Comparison of ENCODE assay signal across 17 mouse cellular contexts in genomic region chr3:95286011-95286410, GRCm38 (mm10). TPM values are rescaled to one million over a fixed set of nuclear protein-coding genes. Genes with fewer than 3 reads are reported as not detected.
DNase-seq lines count a peak whose midpoint lies in the region; ATAC-seq and TF ChIP-seq lines count a peak whose summit lies in the region.
"Had no signal": no experiment of that assay in that cellular context is flagged by ENCODE, and none has a peak within 500 bp of the region (broad histone marks: within the 10 kb centered on the region; RNA-seq: fewer than 3 reads in every experiment).

No protein-coding gene starts in this region.

- no peaks in the 10 kb centered on the region for H3K27me3 ChIP-seq in liver, embryonic 15.5 days
- no peaks in the 10 kb centered on the region for H3K27me3 ChIP-seq in intestine, embryonic 16.5 days (replicated peaks; ENCODE audit: control insufficient read depth, insufficient read depth, low read length)
- H3K27me3 ChIP-seq: heart, embryonic 15.5 days; hindbrain, embryonic 12.5 days; limb, embryonic 12.5 days; neural tube, embryonic 15.5 days had no signal

- H3K9ac ChIP-seq in liver, embryonic 15.5 days = no peak overlapping the region
- peak overlapping the region; percentile 76; the same call in 1 of the 2 replicates for H3K9ac ChIP-seq in ES-E14 (ENCODE audit: insufficient read depth, low read depth, low read length, poor library complexity, severe bottlenecking)
- no peak overlapping the region for H3K9ac ChIP-seq in intestine, embryonic 16.5 days (ENCODE audit: low read depth, low read length)
- H3K9ac ChIP-seq: forebrain, postnatal 0 days; heart, embryonic 15.5 days; hindbrain, embryonic 12.5 days; limb, embryonic 12.5 days; neural tube, embryonic 15.5 days had no signal

- no peak overlapping the region for H3K4me3 ChIP-seq in liver, embryonic 15.5 days (replicated peaks)
- peak overlapping the region in 1 of 2 experiments; percentile 47; a peak in 1 of 4 replicates for H3K4me3 ChIP-seq in ES-E14 (ENCODE audit: insufficient read depth in 1 of 2, low read depth in 1 of 2, low read length in 2 of 2, poor library complexity in 1 of 2, severe bottlenecking in 1 of 2)
- H3K4me3 ChIP-seq in intestine, embryonic 16.5 days (ENCODE audit: low read length) = no peak overlapping the region
- no peak overlapping the region; the same call in 1 of the 2 replicates for H3K4me3 ChIP-seq in macrophage (ENCODE audit: inconsistent target)
- H3K4me3 ChIP-seq: heart, embryonic 15.5 days; hindbrain, embryonic 12.5 days; limb, embryonic 12.5 days; neural tube, embryonic 15.5 days had no signal

- DNase-seq in liver = no peak
- no peak for DNase-seq in ES-E14 (ENCODE audit: low read depth, low spot score)
- DNase-seq: cerebellum, adult 8-10 months; embryo, embryonic 11 days; forebrain, postnatal 0 days; right cerebral cortex, adult 18-20 months; thymus, adult 18-20 months had no signal

- H3K4me1 ChIP-seq in liver, embryonic 15.5 days (replicated peaks) = peaks cover 45% of the 10 kb centered on the region
- peaks cover 2 to 17% of the 10 kb centered on the region in 2 experiments; a peak in 3 of 4 replicates for H3K4me1 ChIP-seq in ES-E14 (ENCODE audit: control insufficient read depth in 2 of 2, insufficient read depth in 2 of 2, low read length in 2 of 2, poor library complexity in 1 of 2)
- H3K4me1 ChIP-seq in intestine, embryonic 16.5 days (ENCODE audit: control insufficient read depth, insufficient read depth, low read length) = peaks cover 23% of the 10 kb centered on the region

- peaks cover 38% of the 10 kb centered on the region for H3K36me3 ChIP-seq in liver, embryonic 15.5 days (replicated peaks)
- H3K36me3 ChIP-seq in ES-E14 (ENCODE audit: control insufficient read depth, insufficient read depth, low read length, poor library complexity, severe bottlenecking) (peaks cover 12% of the 10 kb centered on the region), macrophage (ENCODE audit: inconsistent target) (peaks cover 34% of the 10 kb centered on the region)
- H3K36me3 ChIP-seq in intestine, embryonic 16.5 days (ENCODE audit: control insufficient read depth, insufficient read depth, low read length) = no peaks in the 10 kb centered on the region; the same call in 1 of the 2 replicates

- 65% methylated on average over 5 of the region's 5 CpGs for WGBS in liver, embryonic 15.5 days (ENCODE audit: insufficient replicate concordance)
- 59% methylated on average over 5 of the region's 5 CpGs for WGBS in intestine, embryonic 16.5 days
- 89% methylated on average over 5 of the region's 5 CpGs for WGBS in macrophage (ENCODE audit: missing documents)

- in situ Hi-C loops in ES-E14 (cut with MboI; ENCODE audit: low sequenced_read_pairs in 2 of 2, unreplicated experiment in 2 of 2) = no loop called here

- peaks cover 78% of the 10 kb centered on the region for H3K79me2 ChIP-seq in macrophage (ENCODE audit: inconsistent target)

- H3K4me2 ChIP-seq in liver, embryonic 15.5 days = no peak overlapping the region
- H3K4me2 ChIP-seq in intestine, embryonic 16.5 days (ENCODE audit: low read depth, low read length) = no peak overlapping the region
- H3K4me2 ChIP-seq: heart, embryonic 15.5 days; hindbrain, embryonic 12.5 days; limb, embryonic 12.5 days; neural tube, embryonic 15.5 days had no signal

- 0 out of 2 replicates have a peak overlapping the region, but pooled peaks have one; percentile 4 for H3K27ac ChIP-seq in liver, embryonic 15.5 days (replicated peaks)
- H3K27ac ChIP-seq in ES-E14 (ENCODE audit: insufficient read depth, low read depth, low read length, poor library complexity, severe bottlenecking) = peak overlapping the region; percentile 36; the same call in 1 of the 2 replicates
- H3K27ac ChIP-seq in intestine, embryonic 16.5 days (ENCODE audit: low read length) = peak overlapping the region; percentile 13; the same call in 1 of the 2 replicates
- H3K27ac ChIP-seq in macrophage = peak overlapping the region; percentile 96
- H3K27ac ChIP-seq: heart, embryonic 15.5 days; hindbrain, embryonic 12.5 days; limb, embryonic 12.5 days; neural tube, embryonic 15.5 days had no signal

- no peak for ATAC-seq in liver, embryonic 15.5 days (ENCODE audit: insufficient read depth)
- ATAC-seq in intestine, embryonic 16.5 days = no peak
- no peak for ATAC-seq in granulocyte monocyte progenitor cell, adult 5-6 weeks (replicated peaks; ENCODE audit: poor library complexity, severe bottlenecking)
- no peak for ATAC-seq in frontal cortex, adult (ENCODE audit: low TSS enrichment)
- ATAC-seq: forebrain, postnatal 0 days had no signal

- H3K9me3 ChIP-seq in liver, embryonic 15.5 days (replicated peaks) = no peaks in the 10 kb centered on the region
- no peaks in the 10 kb centered on the region for H3K9me3 ChIP-seq in ES-E14 (ENCODE audit: control insufficient read depth, insufficient read depth, low read depth, low read length)
- H3K9me3 ChIP-seq in intestine, embryonic 16.5 days (ENCODE audit: control insufficient read depth, low read length) = no peaks in the 10 kb centered on the region
- H3K9me3 ChIP-seq: heart, embryonic 15.5 days; hindbrain, embryonic 12.5 days; limb, embryonic 12.5 days; neural tube, embryonic 15.5 days had no signal

TF ChIP-seq in ES-E14, 5 proteins besides CTCF, POLR2A, EP300 and RAD21:
- no peak for TF ChIP-seq MAFK (IDR thresholded peaks at IDR 0.05; ENCODE audit: insufficient read depth, low read depth, low read length)

RNA-seq across cellular contexts. Expression of gene Prune1, which starts 4.1 kb away (rescaled TPM):
- polyA plus RNA-seq in liver, embryonic 15.5 days (2015; fragmentation: Nextera tagmentation; extraction: Ambion mirVana) = 9.0 and 9.5 TPM in 2 replicates
- total RNA-seq in ES-E14 (2012; rRNA removed) = 26.4 and 29.5 TPM in 2 replicates
- 15.0 and 16.1 TPM in 2 replicates for polyA plus RNA-seq in intestine, embryonic 16.5 days (2015; fragmentation: Nextera tagmentation; extraction: Ambion mirVana)
- total RNA-seq in macrophage (2018; cell fraction: chromatin; rRNA removed) = 10 to 100 TPM in 13 of 26 experiments, 1 to 10 TPM in 13; 2.4 to 36.5 (median 11.0) TPM
- total RNA-seq in macrophage (2018; cell fraction: cytosol; rRNA removed) = 10 to 100 TPM in 21 of 26 experiments, 1 to 10 TPM in 5; 8.0 to 27.4 (median 13.0) TPM
- 10 to 100 TPM in 16 of 26 experiments, 1 to 10 TPM in 10; 4.2 to 29.9 (median 11.3) TPM for total RNA-seq in macrophage (2018; cell fraction: nucleus; rRNA removed)
- polyA plus RNA-seq in macrophage (2018) = 16.7 to 27.9 TPM (median 19.2 TPM) in 3 replicates
- total RNA-seq in granulocyte monocyte progenitor cell, adult 5-6 weeks (2014; fragmentation: Nextera tagmentation) = 17.8 and 25.4 TPM in 2 replicates
- total RNA-seq in granulocyte monocyte progenitor cell, adult 5-6 weeks (2017) = 9.3 and 11.3 TPM in 2 replicates

RNA-seq across cellular contexts. Expression of gene Mindy1, which starts 4.9 kb away (rescaled TPM):
- 18.8 and 20.9 TPM in 2 replicates for polyA plus RNA-seq in liver, embryonic 15.5 days (2015; fragmentation: Nextera tagmentation; extraction: Ambion mirVana)
- total RNA-seq in ES-E14 (2012; rRNA removed) = 48.8 and 54.5 TPM in 2 replicates
- polyA plus RNA-seq in intestine, embryonic 16.5 days (2015; fragmentation: Nextera tagmentation; extraction: Ambion mirVana) = 39.8 and 41.4 TPM in 2 replicates
- total RNA-seq in macrophage (2018; cell fraction: chromatin; rRNA removed) = 100 to 1,000 TPM in 11 of 26 experiments, 10 to 100 TPM in 15; 23.9 to 384 (median 82.5) TPM
- 100 to 1,000 TPM in 10 of 26 experiments, 10 to 100 TPM in 16; 32.1 to 137 (median 68.6) TPM for total RNA-seq in macrophage (2018; cell fraction: cytosol; rRNA removed)
- 100 to 1,000 TPM in 5 of 26 experiments, 10 to 100 TPM in 21; 27.8 to 201 (median 64.5) TPM for total RNA-seq in macrophage (2018; cell fraction: nucleus; rRNA removed)
- polyA plus RNA-seq in macrophage (2018) = 99.7 to 130 TPM (median 126 TPM) in 3 replicates
- 26.9 and 56.5 TPM in 2 replicates for total RNA-seq in granulocyte monocyte progenitor cell, adult 5-6 weeks (2014; fragmentation: Nextera tagmentation)
- total RNA-seq in granulocyte monocyte progenitor cell, adult 5-6 weeks (2017) = 22.8 and 30.0 TPM in 2 replicates

RNA-seq across cellular contexts. Expression of gene Anxa9, which starts 21.0 kb away (rescaled TPM):
- 2.1 and 2.8 TPM in 2 replicates for polyA plus RNA-seq in liver, embryonic 15.5 days (2015; fragmentation: Nextera tagmentation; extraction: Ambion mirVana)
- total RNA-seq in ES-E14 (2012; rRNA removed) = 0.58 and 1.1 TPM in 2 replicates
- polyA plus RNA-seq in intestine, embryonic 16.5 days (2015; fragmentation: Nextera tagmentation; extraction: Ambion mirVana) = 1.9 and 2.0 TPM in 2 replicates
- 10 to 100 TPM in 25 of 26 experiments, 1 to 10 TPM in 1; 7.9 to 57.8 (median 37.8) TPM for total RNA-seq in macrophage (2018; cell fraction: chromatin; rRNA removed)
- 1 to 10 TPM; 2.9 to 6.7 (median 4.4) TPM for total RNA-seq in macrophage (2018; cell fraction: cytosol; rRNA removed)
- 10 to 100 TPM in 23 of 26 experiments, 1 to 10 TPM in 3; 6.4 to 43.8 (median 23.7) TPM for total RNA-seq in macrophage (2018; cell fraction: nucleus; rRNA removed)
- polyA plus RNA-seq in macrophage (2018) = 4.7 to 5.1 TPM (median 4.8 TPM) in 3 replicates
- total RNA-seq in granulocyte monocyte progenitor cell, adult 5-6 weeks (2014; fragmentation: Nextera tagmentation) = 15.5 and 18.0 TPM in 2 replicates
- 5.0 and 5.4 TPM in 2 replicates for total RNA-seq in granulocyte monocyte progenitor cell, adult 5-6 weeks (2017)

RNA-seq across cellular contexts. Expression of gene Cers2, which starts 28.6 kb away (rescaled TPM):
- 110 and 114 TPM in 2 replicates for polyA plus RNA-seq in liver, embryonic 15.5 days (2015; fragmentation: Nextera tagmentation; extraction: Ambion mirVana)
- total RNA-seq in ES-E14 (2012; rRNA removed) = 87.6 and 101 TPM in 2 replicates
- polyA plus RNA-seq in intestine, embryonic 16.5 days (2015; fragmentation: Nextera tagmentation; extraction: Ambion mirVana) = 165 and 168 TPM in 2 replicates
- total RNA-seq in macrophage (2018; cell fraction: chromatin; rRNA removed) = 100 to 1,000 TPM; 122 to 397 (median 242) TPM
- 100 to 1,000 TPM; 159 to 231 (median 184) TPM for total RNA-seq in macrophage (2018; cell fraction: cytosol; rRNA removed)
- 100 to 1,000 TPM; 133 to 373 (median 198) TPM for total RNA-seq in macrophage (2018; cell fraction: nucleus; rRNA removed)
- polyA plus RNA-seq in macrophage (2018) = 216 to 338 TPM (median 252 TPM) in 3 replicates
- 193 and 213 TPM in 2 replicates for total RNA-seq in granulocyte monocyte progenitor cell, adult 5-6 weeks (2014; fragmentation: Nextera tagmentation)
- total RNA-seq in granulocyte monocyte progenitor cell, adult 5-6 weeks (2017) = 87.8 and 88.6 TPM in 2 replicates

RNA-seq across cellular contexts. Expression of gene Bnipl, which starts 35.0 kb away (rescaled TPM):
- not detected in 2 replicates for polyA plus RNA-seq in liver, embryonic 15.5 days (2015; fragmentation: Nextera tagmentation; extraction: Ambion mirVana)
- 6.7 and 16.0 TPM in 2 replicates for total RNA-seq in ES-E14 (2012; rRNA removed)
- polyA plus RNA-seq in intestine, embryonic 16.5 days (2015; fragmentation: Nextera tagmentation; extraction: Ambion mirVana) = 0.51 and 0.72 TPM in 2 replicates
- total RNA-seq in macrophage (2018; cell fraction: chromatin; rRNA removed) = 1 to 10 TPM in 9 of 26 experiments, under 1 TPM in 5, not detected in 12; 0.39 to 4.7 (median 1.5) TPM
- total RNA-seq in macrophage (2018; cell fraction: cytosol; rRNA removed) = under 1 TPM in 1 of 26 experiments, not detected in 25; 0.30 TPM
- total RNA-seq in macrophage (2018; cell fraction: nucleus; rRNA removed) = 1 to 10 TPM in 3 of 26 experiments, under 1 TPM in 5, not detected in 18; 0.34 to 2.4 (median 0.96) TPM
- not detected in 3 replicates for polyA plus RNA-seq in macrophage (2018)
- total RNA-seq in granulocyte monocyte progenitor cell, adult 5-6 weeks (2014; fragmentation: Nextera tagmentation) = 0.88 TPM in 1 of 2 replicates, not detected in the other
- total RNA-seq in granulocyte monocyte progenitor cell, adult 5-6 weeks (2017) = not detected in 2 replicates
- total RNA-seq: monocyte, adult 5-6 weeks had no signal
- polyA plus RNA-seq: forebrain, postnatal 0 days had no signal

Comparison
In these comparisons a context has a peak if more than half of its experiments do, and no peak if none do; other contexts are left out.
1. H3K27ac ChIP-seq: peak in every context shown above with its lines; median percentile 96 in macrophage; 36 in ES-E14; 13 in intestine, embryonic 16.5 days; 4 in liver, embryonic 15.5 days.